Mouse (Mus musculus) hindbrain, embryonic 12.5 days (tissue): ENCODE results near the gene Akr1e1. TPM values are rescaled to one million over a fixed set of nuclear protein-coding genes. Genes with fewer than 3 reads are reported as not detected.

ENCODE experiments used
- ATAC-seq: fragments of 200-750 bp; cut with Nextera tagmentation; 2 replicates; pipeline ENCODE4 v1.8.0; 2017; ENCODE audit warnings: moderate TSS enrichment; ENCODE audit not compliant: low FRiP score
- H3K27ac ChIP-seq: fragments of 300-500 bp; sonication (generic); 2 replicates; pipeline ENCODE4 v1.5.1; 2016; ENCODE audit warnings: mild to moderate bottlenecking
- H3K27me3 ChIP-seq: fragments of 300-500 bp; sonication (generic); 2 replicates; pipeline ENCODE4 v1.6.1; 2016; ENCODE audit warnings: mild to moderate bottlenecking
- H3K36me3 ChIP-seq: fragments of 300-500 bp; sonication (generic); 2 replicates; pipeline ENCODE4 v1.6.1; 2016; ENCODE audit warnings: mild to moderate bottlenecking
- H3K4me1 ChIP-seq: fragments of 300-500 bp; sonication (generic); 2 replicates; pipeline ENCODE4 v1.6.1; 2016
- H3K4me2 ChIP-seq: fragments of 300-500 bp; sonication (generic); replicated peaks from 2 replicates; pipeline ENCODE4 v1.6.1; 2016; ENCODE audit warnings: mild to moderate bottlenecking
- H3K4me3 ChIP-seq: fragments of 300-500 bp; sonication (generic); 2 replicates; pipeline ENCODE4 v1.5.1; 2016; ENCODE audit warnings: mild to moderate bottlenecking
- H3K9ac ChIP-seq: fragments of 300-500 bp; sonication (generic); 2 replicates; pipeline ENCODE4 v1.6.1; 2016; ENCODE audit warnings: mild to moderate bottlenecking, moderate library complexity
- H3K9me3 ChIP-seq: fragments of 300-500 bp; sonication (generic); replicated peaks from 2 replicates; pipeline ENCODE4 v1.6.1; 2016; ENCODE audit warnings: mild to moderate bottlenecking
- WGBS: fragments of 180-500 bp; shearing (Covaris S2); methylation state at CpG from one replicate; pipeline ENCODE4 v1.1.7; 2016; 5-methylcytosine and 5-hydroxymethylcytosine counted together
- polyA plus RNA-seq: library from polyadenylated mRNA; unstranded; fragments of >200 nt; fragmentation: Nextera tagmentation; extraction: Ambion mirVana; gene quantifications from 2 replicates; pipeline ENCODE4 v1.2.1, GENCODE M21; 2016

The Akr1e1 gene
- polyA plus RNA-seq, 1 experiment from 2014 or later, result 42.5 TPM

- Histone ChIP-seq H3K36me3 (no peaks in the 10 kb centered on the region), H3K9ac (no peak overlapping the region), H3K4me1 (no peaks in the 10 kb centered on the region), H3K9me3 (no peaks in the 10 kb centered on the region), H3K27me3 (no peaks in the 10 kb centered on the region), H3K27ac (no peak overlapping the region), H3K4me3 (no peak overlapping the region), H3K4me2 (no peak overlapping the region)
- 46% methylated on average over 1 of the region's 1 CpGs for WGBS
- ATAC-seq, result no peak
Measured at GRCm38 (mm10) chr13:4559143-4559542, 49.8 kb downstream of the Akr1e1 start.

Other genes starting within 250 kb of the Akr1e1 start
- gene Akr1c6, start 174.9 kb downstream of the Akr1e1 start, polyA plus RNA-seq, result not detected in 2 replicates
- not detected in 2 replicates for gene Akr1c20, start 85.8 kb downstream of the Akr1e1 start, polyA plus RNA-seq
- gene Akr1c21, start 35.1 kb downstream of the Akr1e1 start, polyA plus RNA-seq, result not detected in 2 replicates